Mouse (Mus musculus) intestine, postnatal 0 days (tissue): ENCODE data around the gene Mansc1. TPM values are rescaled to one million over a fixed set of nuclear protein-coding genes. Genes with fewer than 3 reads are reported as not detected.

ENCODE experiments used
- ATAC-seq: fragments of 200-750 bp; cut with Nextera tagmentation; 2 replicates; pipeline ENCODE4 v1.8.0; 2017; ENCODE audit warnings: mild to moderate bottlenecking, moderate TSS enrichment, moderate library complexity
- H3K27ac ChIP-seq: fragments of 300-500 bp; sonication (generic); 2 replicates; pipeline ENCODE4 v1.5.1; 2014; ENCODE audit warnings: mild to moderate bottlenecking, low read depth, low read length, moderate library complexity
- H3K27me3 ChIP-seq: fragments of 300-500 bp; sonication (generic); replicated peaks from 2 replicates; pipeline ENCODE4 v1.6.1; 2014; ENCODE audit warnings: low read length, mixed read lengths; ENCODE audit not compliant: control insufficient read depth, insufficient read depth
- H3K36me3 ChIP-seq: fragments of 300-500 bp; sonication (generic); 2 replicates; pipeline ENCODE4 v1.6.1; 2014; ENCODE audit warnings: mild to moderate bottlenecking, moderate library complexity; ENCODE audit not compliant: control insufficient read depth, insufficient read depth
- H3K4me1 ChIP-seq: fragments of 300-500 bp; sonication (generic); replicated peaks from 2 replicates; pipeline ENCODE4 v1.6.1; 2014; ENCODE audit warnings: antibody characterized with exemption, low read length, mixed read lengths; ENCODE audit not compliant: control insufficient read depth, insufficient read depth
- H3K4me2 ChIP-seq: fragments of 300-500 bp; sonication (generic); replicated peaks from 2 replicates; pipeline ENCODE4 v1.6.1; 2014; ENCODE audit warnings: low read depth, mild to moderate bottlenecking, moderate library complexity
- H3K4me3 ChIP-seq: fragments of 300-500 bp; sonication (generic); 2 replicates; pipeline ENCODE4 v1.5.1; 2014; ENCODE audit warnings: low read depth, low read length
- H3K9ac ChIP-seq: fragments of 300-500 bp; sonication (generic); 2 replicates; pipeline ENCODE4 v1.6.1; 2014; ENCODE audit warnings: mild to moderate bottlenecking, low read depth, low read length
- H3K9me3 ChIP-seq: fragments of 300-500 bp; sonication (generic); 2 replicates; pipeline ENCODE4 v1.6.1; 2016; ENCODE audit warnings: mixed run types; ENCODE audit not compliant: control insufficient read depth
- CTCF ChIP-seq: sonication (generic); IDR thresholded peaks from 2 replicates; pipeline ENCODE4 v1.5.1; 2016; ENCODE audit warnings: low read depth, mild to moderate bottlenecking, control low read depth, antibody characterized with exemption, moderate library complexity
- WGBS: fragments of 180-500 bp; shearing (Covaris S2); extraction: QIAGEN DNeasy Blood & Tissue Kit; methylation state at CpG from one replicate; pipeline ENCODE4 v1.1.7; 2014; 5-methylcytosine and 5-hydroxymethylcytosine counted together
- polyA plus RNA-seq: library from polyadenylated mRNA; unstranded; fragments of >200 nt; fragmentation: Nextera tagmentation; extraction: Ambion mirVana; gene quantifications from 2 replicates; pipeline ENCODE4 v1.2.1, GENCODE M21; 2015

Mansc1 gene
- polyA plus RNA-seq, 1 experiment from 2014 or later: 6.5 TPM

DNA sequence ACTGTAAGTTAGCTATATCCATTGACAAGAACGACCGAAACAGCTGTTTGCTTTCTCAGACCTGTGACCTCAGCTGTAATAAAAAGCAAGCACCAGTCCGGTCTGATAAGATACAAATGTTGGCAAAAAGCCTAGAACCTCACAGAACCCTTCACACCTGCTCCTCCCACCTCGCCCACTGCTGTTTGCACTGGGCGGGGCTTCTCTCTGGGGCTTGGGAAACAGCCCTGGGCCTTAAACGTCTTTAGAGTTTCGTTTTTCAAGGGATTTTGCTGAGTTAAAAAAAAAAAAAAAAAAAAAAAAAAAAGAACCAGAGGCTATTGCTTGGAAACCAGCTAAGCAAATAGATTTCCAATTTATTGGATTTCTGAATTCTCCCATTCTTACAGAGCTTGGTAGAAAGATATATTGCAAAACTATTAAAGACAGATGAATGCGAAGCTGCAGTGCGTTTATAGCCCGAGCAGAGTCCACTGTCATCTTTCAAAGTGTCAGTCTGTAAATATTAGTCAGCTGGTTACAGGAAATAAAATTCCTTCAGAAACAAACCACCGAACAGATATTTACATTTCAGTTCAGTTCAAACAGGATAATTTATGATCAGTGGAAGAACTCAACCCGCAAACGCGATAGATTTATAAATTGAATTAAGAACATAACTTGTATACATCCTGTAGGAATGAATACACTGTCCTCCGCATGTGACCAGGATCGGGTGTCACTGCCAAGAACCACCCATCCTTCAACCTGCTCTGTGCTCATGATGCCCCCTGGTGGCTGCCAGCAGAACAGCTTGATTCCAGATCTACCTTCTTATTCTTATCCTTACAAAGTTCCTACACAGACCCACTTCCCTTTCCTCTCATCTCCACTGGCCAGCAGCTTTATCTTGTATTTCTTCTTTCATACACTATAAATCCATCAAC, 17.3 kb downstream of the Mansc1 start:
- peak; percentile 93 for ATAC-seq
- 3% methylated on average over 16 of the region's 16 CpGs for WGBS
- Histone ChIP-seq H3K9ac (no peak overlapping the region), H3K27ac (peak overlapping the region; percentile 61; the same call in 1 of the 2 replicates), H3K9me3 (no peaks in the 10 kb centered on the region), H3K4me2 (peak overlapping the region; percentile 57), H3K4me1 (no peaks in the 10 kb centered on the region), H3K4me3 (peak overlapping the region; percentile 21; the same call in 1 of the 2 replicates), H3K27me3 (no peaks in the 10 kb centered on the region), H3K36me3 (no peaks in the 10 kb centered on the region)
- TF ChIP-seq CTCF: peak; percentile 98

DNA sequence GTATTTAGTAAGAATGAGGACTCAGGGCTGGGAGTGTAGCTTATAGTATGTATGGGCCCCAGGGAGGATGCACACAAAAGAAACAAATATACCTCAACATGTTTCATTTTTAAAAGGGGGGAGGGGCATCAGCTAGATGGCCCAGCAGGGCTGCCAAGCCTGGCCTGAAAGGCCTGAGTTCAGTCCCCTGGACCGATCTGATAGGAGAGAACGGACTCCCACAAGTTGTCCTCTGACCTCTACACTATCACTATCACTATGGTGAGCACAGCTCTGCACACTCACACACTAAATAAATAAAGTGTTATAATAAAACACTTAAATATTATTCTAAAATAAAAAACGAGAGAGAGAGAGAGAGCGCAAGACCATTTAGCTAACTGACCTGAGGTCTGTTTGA, 18.0 kb downstream of the Mansc1 start:
- no peak overlapping the region for H3K4me3 ChIP-seq
- TF ChIP-seq CTCF: no peak
- H3K4me1 ChIP-seq: no peaks in the 10 kb centered on the region
- H3K9ac ChIP-seq: no peak overlapping the region
- peak overlapping the region; percentile 57 for H3K4me2 ChIP-seq
- H3K9me3 ChIP-seq: no peaks in the 10 kb centered on the region
- 0 out of 2 replicates have a peak overlapping the region, but pooled peaks have one; percentile 61 for H3K27ac ChIP-seq
- WGBS: 29% methylated on average over 4 of the region's 4 CpGs
- ATAC-seq: peak; percentile 60
- no peaks in the 10 kb centered on the region for H3K36me3 ChIP-seq
- H3K27me3 ChIP-seq: no peaks in the 10 kb centered on the region

DNA sequence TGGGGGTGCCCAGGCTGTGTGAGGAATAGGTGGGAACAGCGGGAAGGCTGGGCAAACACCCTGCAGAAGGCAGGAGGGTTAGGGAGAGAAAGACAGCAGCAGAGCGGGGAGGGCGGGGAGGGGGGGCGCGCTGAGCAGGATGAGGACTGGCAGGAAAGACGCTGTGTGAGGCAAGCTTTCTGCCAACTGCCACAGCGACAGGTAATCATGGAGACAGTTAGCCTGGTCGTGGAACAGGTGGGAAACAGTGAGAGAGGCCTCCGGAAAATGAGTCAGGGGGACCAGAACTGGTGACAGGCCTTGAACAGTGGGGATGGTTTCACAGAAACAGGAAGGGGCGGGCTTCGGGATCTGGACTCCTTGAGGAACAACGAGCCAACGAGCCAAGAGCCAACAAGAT, 20.4 kb downstream of the Mansc1 start:
- peak overlapping the region; percentile 35; the same call in 1 of the 2 replicates for H3K4me2 ChIP-seq
- ATAC-seq: no peak
- no peaks in the 10 kb centered on the region for H3K27me3 ChIP-seq
- no peaks in the 10 kb centered on the region for H3K36me3 ChIP-seq
- 49% methylated on average over 13 of the region's 13 CpGs for WGBS
- no peaks in the 10 kb centered on the region for H3K9me3 ChIP-seq
- no peak overlapping the region for H3K4me3 ChIP-seq
- H3K27ac ChIP-seq: no peak overlapping the region
- no peak overlapping the region for H3K9ac ChIP-seq
- TF ChIP-seq CTCF: no peak
- no peaks in the 10 kb centered on the region for H3K4me1 ChIP-seq

DNA sequence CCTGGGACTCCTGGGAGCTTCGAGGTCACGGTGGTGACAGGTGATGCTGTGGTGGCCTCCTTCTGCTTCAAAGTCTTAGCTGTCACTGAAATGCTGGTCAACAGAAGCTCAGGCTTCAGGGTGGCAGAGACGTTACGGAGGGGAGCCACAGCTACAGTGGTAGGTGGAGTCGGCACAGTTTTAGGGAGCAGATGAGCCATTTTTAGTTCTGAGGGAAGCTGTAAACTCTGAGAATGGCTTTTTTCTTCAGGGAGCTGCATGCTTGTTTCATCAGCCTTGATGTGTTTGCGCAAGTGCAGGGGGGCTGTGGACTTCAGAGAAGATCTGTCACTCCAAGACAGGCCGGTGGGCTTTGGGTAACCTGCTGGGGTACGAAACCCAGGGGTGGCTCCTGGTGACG, 21.9 kb downstream of the Mansc1 start:
- TF ChIP-seq CTCF: no peak
- Histone ChIP-seq H3K4me1 (no peaks in the 10 kb centered on the region), H3K27me3 (no peaks in the 10 kb centered on the region), H3K9ac (no peak overlapping the region), H3K36me3 (no peaks in the 10 kb centered on the region), H3K4me2 (no peak overlapping the region), H3K9me3 (no peaks in the 10 kb centered on the region), H3K4me3 (no peak overlapping the region), H3K27ac (no peak overlapping the region)
- ATAC-seq: no peak
- WGBS: 91% methylated on average over 9 of the region's 9 CpGs

DNA sequence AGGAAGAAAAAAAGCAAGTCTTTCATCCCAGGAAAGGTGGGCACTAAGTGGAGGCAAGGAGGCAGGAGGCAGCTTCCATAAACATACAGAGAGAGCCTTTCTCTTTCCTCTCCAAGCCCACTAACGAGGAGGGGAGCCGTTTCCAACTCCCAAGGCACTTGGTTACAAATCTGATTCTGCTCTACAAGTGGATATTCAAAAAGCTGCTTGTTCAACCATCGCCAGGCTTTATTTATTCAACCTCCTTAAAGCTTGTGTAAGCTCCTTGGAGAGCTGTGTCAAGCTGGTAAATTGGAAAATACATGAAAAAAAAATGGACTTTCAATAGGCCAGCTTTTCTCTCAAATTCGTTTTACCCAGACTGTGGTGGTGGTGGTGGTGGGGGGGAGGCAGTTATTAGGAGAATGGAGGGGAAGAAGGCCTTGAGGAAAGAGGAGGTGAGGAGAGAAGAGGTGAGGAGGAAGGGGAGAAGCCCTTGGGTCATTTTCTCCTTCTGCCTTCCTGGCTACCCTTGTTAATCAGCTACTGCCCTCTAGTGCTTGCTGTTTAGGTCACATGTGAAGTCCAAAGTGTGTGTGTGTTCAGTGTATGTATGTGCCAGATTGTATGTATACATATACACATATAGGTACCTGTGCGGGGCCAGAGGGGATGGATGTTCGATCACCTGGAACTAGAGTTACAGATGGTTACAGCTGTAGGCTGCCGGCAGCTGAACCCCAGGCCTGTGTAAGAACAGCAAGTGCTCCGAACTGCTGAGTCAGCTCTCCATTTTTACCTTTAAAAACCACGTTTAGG, 25.1 kb downstream of the Mansc1 start:
- 59% methylated on average over 8 of the region's 9 CpGs for WGBS
- peak; percentile 93 for TF ChIP-seq CTCF
- ATAC-seq: no peak

DNA sequence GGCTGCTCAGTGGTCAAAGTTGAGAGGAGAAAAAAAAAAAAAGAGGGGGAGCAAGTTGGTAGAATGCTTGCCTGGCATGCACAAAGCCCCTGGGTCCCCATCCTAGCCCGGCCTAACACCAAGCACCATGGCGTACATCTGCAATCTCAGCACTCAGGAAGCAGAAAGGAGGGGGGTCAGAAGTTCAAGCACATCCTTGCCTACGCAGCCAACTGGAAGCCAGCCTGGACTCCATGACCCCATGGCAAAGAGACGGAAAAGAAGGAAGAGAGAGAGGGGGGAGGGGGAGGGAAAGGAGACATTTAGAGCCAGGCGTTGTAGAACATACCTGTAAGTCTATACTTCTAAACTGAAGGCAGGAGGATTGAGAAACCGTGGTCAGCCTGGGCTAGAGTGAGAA, 25.7 kb downstream of the Mansc1 start:
- no peak for ATAC-seq
- Histone ChIP-seq H3K9me3 (no peaks in the 10 kb centered on the region), H3K27ac (no peak overlapping the region), H3K27me3 (no peaks in the 10 kb centered on the region), H3K36me3 (no peaks in the 10 kb centered on the region), H3K9ac (no peak overlapping the region), H3K4me1 (0 out of 2 replicates have a peak, but pooled peaks cover 3% of the 10 kb centered on the region), H3K4me2 (no peak overlapping the region), H3K4me3 (no peak overlapping the region)
- TF ChIP-seq CTCF: no peak
- 66% methylated on average over 6 of the region's 6 CpGs for WGBS

More for the DNA sequence above, 25.1 kb downstream of the Mansc1 start:
- no peaks in the 10 kb centered on the region for H3K36me3 ChIP-seq
- no peak overlapping the region for H3K27ac ChIP-seq
- H3K4me1 ChIP-seq: no peaks in the 10 kb centered on the region
- H3K4me3 ChIP-seq: no peak overlapping the region
- no peaks in the 10 kb centered on the region for H3K9me3 ChIP-seq
- no peaks in the 10 kb centered on the region for H3K27me3 ChIP-seq
- no peak overlapping the region for H3K9ac ChIP-seq
- H3K4me2 ChIP-seq: no peak overlapping the region
